Mouse (Mus musculus) heart, adult 2 months (tissue): ENCODE measurements around the gene Olfr904. TPM values are rescaled to one million over a fixed set of nuclear protein-coding genes. Genes with fewer than 3 reads are reported as not detected.

Experiments
- DNase-seq, 2 experiments: peaks; one replicate each; pipeline ENCODE4 v3.0.0; 2021
- H3K27ac ChIP-seq: fragments of 200-600 bp; 2 replicates; pipeline ENCODE4 v1.8.1; 2022
- H3K27me3 ChIP-seq: fragments of 200-500 bp; 2 replicates; pipeline ENCODE4 v1.6.1; 2012; ENCODE audit warnings: mild to moderate bottlenecking, low read length, inconsistent platforms, mixed read lengths; ENCODE audit not compliant: control insufficient read depth, insufficient read depth
- H3K36me3 ChIP-seq: fragments of 200-500 bp; 2 replicates; pipeline ENCODE4 v1.6.1; 2012; ENCODE audit warnings: low read length, inconsistent platforms; ENCODE audit not compliant: control insufficient read depth, insufficient read depth
- H3K4me1 ChIP-seq: fragments of 200-500 bp; 2 replicates; pipeline ENCODE4 v1.6.1; 2011; ENCODE audit warnings: low read length; ENCODE audit not compliant: control insufficient read depth, insufficient read depth
- H3K4me3 ChIP-seq: fragments of 200-600 bp; 2 replicates; pipeline ENCODE4 v1.8.1; 2022
- H3K79me2 ChIP-seq: fragments of 200-500 bp; replicated peaks from 2 replicates; pipeline ENCODE4 v1.6.1; 2012; ENCODE audit warnings: mild to moderate bottlenecking, inconsistent platforms, low read length, moderate library complexity, mixed read lengths; ENCODE audit not compliant: control insufficient read depth, insufficient read depth
- H3K9ac ChIP-seq: fragments of 200-500 bp; 2 replicates; pipeline ENCODE4 v1.6.1; 2012; ENCODE audit warnings: low read depth, mild to moderate bottlenecking, control low read depth, inconsistent platforms, low read length, mixed read lengths
- CTCF ChIP-seq: fragments of 200-600 bp; IDR thresholded peaks from 2 replicates; pipeline ENCODE4 v1.8.1; 2022; ENCODE audit warnings: antibody characterized with exemption, mild to moderate bottlenecking, moderate library complexity
- EP300 ChIP-seq: fragments of 200-500 bp; IDR thresholded peaks from 2 replicates; pipeline ENCODE4 v1.6.1; 2011; ENCODE audit warnings: low read depth, low read length, control low read depth; ENCODE audit not compliant: insufficient read depth
- POLR2A ChIP-seq: fragments of 200-500 bp; IDR thresholded peaks from 2 replicates; pipeline ENCODE4 v1.6.1; 2011; ENCODE audit warnings: mild to moderate bottlenecking, low read depth, low read length, control low read depth; ENCODE audit not compliant: insufficient read depth
- WGBS: fragments of 180-500 bp; shearing (Covaris S2); methylation state at CpG from one replicate; pipeline ENCODE4 v1.1.7; 2018; 5-methylcytosine and 5-hydroxymethylcytosine counted together
- intact Hi-C: fragments of 180-260 bp; cut with DNase I; formaldehyde crosslinking; loops from one replicate; pipeline ENCODE4 v1.15.1; 2025
- polyA plus RNA-seq: library from polyadenylated mRNA; depleted of rRNA; stranded (reverse); fragments of >200 nt; gene quantifications from 2 replicates; pipeline ENCODE4 v1.2.3, GENCODE M21; 2012; rRNA removed
- total RNA-seq, 2 experiments: library from RNA; stranded (reverse); gene quantifications; 2 replicates each; pipeline ENCODE4 v1.2.3; 2021

The Olfr904 gene
- total and polyA plus RNA-seq, 3 experiments = not detected

- Histone ChIP-seq H3K4me1 (no peaks in the 10 kb centered on the region), H3K27ac (no peak within 1 kb of the TSS), H3K27me3 (no peaks in the 10 kb centered on the region), H3K79me2 (no peaks in the 10 kb centered on the region), H3K4me3 (no peak within 1 kb of the TSS), H3K9ac (no peak within 1 kb of the TSS), H3K36me3 (no peaks in the 10 kb centered on the region)
- intact Hi-C loops = no loop called here
- TF ChIP-seq POLR2A (no peak), CTCF (no peak), EP300 (no peak)
- 55% methylated on average over 3 of the region's 3 CpGs for WGBS
- no peak for DNase-seq
Measured at GRCm38 (mm10) chr9:38486785-38487184, 23.8 kb downstream of the Olfr904 start, which contains the start of gene Olfr906. Gene Olfr906, plus strand, starts transcription at chr9:38487085.

GRCm38 (mm10) chr9:38495501-38495900, 32.6 kb downstream of the Olfr904 start, which contains the start of gene Olfr907:
Gene Olfr907, plus strand, starts transcription at chr9:38495801.
- no peak within 1 kb of the TSS for H3K27ac ChIP-seq
- no peaks in the 10 kb centered on the region for H3K27me3 ChIP-seq
- no peak within 1 kb of the TSS for H3K4me3 ChIP-seq
- no peaks in the 10 kb centered on the region for H3K79me2 ChIP-seq
- intact Hi-C loops = no loop called here
- no peak for DNase-seq
- H3K9ac ChIP-seq = no peak within 1 kb of the TSS
- WGBS = 68% methylated on average over 2 of the region's 2 CpGs
- TF ChIP-seq POLR2A = no peak
- TF ChIP-seq EP300 = no peak
- no peak for TF ChIP-seq CTCF
- H3K4me1 ChIP-seq = no peaks in the 10 kb centered on the region
- H3K36me3 ChIP-seq = no peaks in the 10 kb centered on the region

- 42% methylated on average over 2 of the region's 2 CpGs for WGBS
- no peaks in the 10 kb centered on the region for H3K36me3 ChIP-seq
- no peaks in the 10 kb centered on the region for H3K79me2 ChIP-seq
- no peaks in the 10 kb centered on the region for H3K27me3 ChIP-seq
- no peak overlapping the region for H3K9ac ChIP-seq
- no peak overlapping the region for H3K27ac ChIP-seq
- TF ChIP-seq CTCF (no peak), POLR2A (no peak), EP300 (no peak)
- H3K4me1 ChIP-seq = no peaks in the 10 kb centered on the region
- intact Hi-C loops = no loop called here
- DNase-seq = no peak
- H3K4me3 ChIP-seq = no peak overlapping the region
Measured at GRCm38 (mm10) chr9:38512353-38512752, 49.4 kb downstream of the Olfr904 start.

Other genes with a start within 250 kb of the Olfr904 start
- not detected for gene Olfr894, start 245.1 kb upstream of the Olfr904 start, total RNA-seq
- gene Olfr894, start 245.1 kb upstream of the Olfr904 start, polyA plus RNA-seq = not detected in 2 replicates
- gene Olfr143, start 210.4 kb upstream of the Olfr904 start, total RNA-seq = not detected
- not detected in 2 replicates for gene Olfr143, start 210.4 kb upstream of the Olfr904 start, polyA plus RNA-seq
- gene Olfr895, start 195.3 kb upstream of the Olfr904 start, total RNA-seq = not detected
- gene Olfr895, start 195.3 kb upstream of the Olfr904 start, polyA plus RNA-seq = not detected in 2 replicates
- not detected for gene Olfr896-ps1, start 172.0 kb upstream of the Olfr904 start, total RNA-seq
- not detected in 2 replicates for gene Olfr896-ps1, start 172.0 kb upstream of the Olfr904 start, polyA plus RNA-seq
- gene Olfr25, start 134.1 kb upstream of the Olfr904 start, total RNA-seq = not detected
- not detected in 2 replicates for gene Olfr25, start 134.1 kb upstream of the Olfr904 start, polyA plus RNA-seq
- gene Olfr898, start 114.7 kb upstream of the Olfr904 start, total RNA-seq = not detected
- gene Olfr898, start 114.7 kb upstream of the Olfr904 start, polyA plus RNA-seq = not detected in 2 replicates
- gene Olfr250, start 96.2 kb upstream of the Olfr904 start, total RNA-seq = not detected
- not detected in 2 replicates for gene Olfr250, start 96.2 kb upstream of the Olfr904 start, polyA plus RNA-seq
- gene Olfr251, start 86.1 kb upstream of the Olfr904 start, total RNA-seq = not detected
- gene Olfr251, start 86.1 kb upstream of the Olfr904 start, polyA plus RNA-seq = not detected in 2 replicates
- gene Olfr147, start 61.4 kb upstream of the Olfr904 start, total RNA-seq = not detected
- gene Olfr147, start 61.4 kb upstream of the Olfr904 start, polyA plus RNA-seq = not detected in 2 replicates
- not detected for gene Olfr901, start 33.7 kb upstream of the Olfr904 start, total RNA-seq
- not detected in 2 replicates for gene Olfr901, start 33.7 kb upstream of the Olfr904 start, polyA plus RNA-seq
- gene Olfr902, start 15.5 kb upstream of the Olfr904 start, total RNA-seq = not detected
- not detected in 2 replicates for gene Olfr902, start 15.5 kb upstream of the Olfr904 start, polyA plus RNA-seq
- not detected for gene Olfr905, start 8.0 kb downstream of the Olfr904 start, total RNA-seq
- gene Olfr905, start 8.0 kb downstream of the Olfr904 start, polyA plus RNA-seq = not detected in 2 replicates
- gene Olfr906, start 23.9 kb downstream of the Olfr904 start, total RNA-seq = not detected
- not detected in 2 replicates for gene Olfr906, start 23.9 kb downstream of the Olfr904 start, polyA plus RNA-seq
- not detected for gene Olfr907, start 32.7 kb downstream of the Olfr904 start, total RNA-seq
- gene Olfr907, start 32.7 kb downstream of the Olfr904 start, polyA plus RNA-seq = not detected in 2 replicates
- not detected for gene Olfr911-ps1, start 58.4 kb downstream of the Olfr904 start, total RNA-seq
- gene Olfr911-ps1, start 58.4 kb downstream of the Olfr904 start, polyA plus RNA-seq = not detected in 2 replicates
- gene Olfr910, start 74.7 kb downstream of the Olfr904 start, total RNA-seq = not detected
- not detected in 2 replicates for gene Olfr910, start 74.7 kb downstream of the Olfr904 start, polyA plus RNA-seq
- gene Olfr912, start 117.0 kb downstream of the Olfr904 start, total RNA-seq = not detected
- gene Olfr912, start 117.0 kb downstream of the Olfr904 start, polyA plus RNA-seq = not detected in 2 replicates
- not detected for gene Olfr913, start 129.6 kb downstream of the Olfr904 start, total RNA-seq
- not detected in 2 replicates for gene Olfr913, start 129.6 kb downstream of the Olfr904 start, polyA plus RNA-seq
- not detected for gene Olfr914, start 142.0 kb downstream of the Olfr904 start, total RNA-seq
- gene Olfr914, start 142.0 kb downstream of the Olfr904 start, polyA plus RNA-seq = not detected in 2 replicates
- not detected for gene Olfr916, start 196.7 kb downstream of the Olfr904 start, total RNA-seq
- not detected in 2 replicates for gene Olfr916, start 196.7 kb downstream of the Olfr904 start, polyA plus RNA-seq
- gene Olfr917, start 202.7 kb downstream of the Olfr904 start, total RNA-seq = not detected
- gene Olfr917, start 202.7 kb downstream of the Olfr904 start, polyA plus RNA-seq = not detected in 2 replicates
- gene Olfr918, start 211.5 kb downstream of the Olfr904 start, total RNA-seq = not detected
- gene Olfr918, start 211.5 kb downstream of the Olfr904 start, polyA plus RNA-seq = not detected in 2 replicates
- not detected for gene Olfr919, start 240.5 kb downstream of the Olfr904 start, total RNA-seq
- not detected in 2 replicates for gene Olfr919, start 240.5 kb downstream of the Olfr904 start, polyA plus RNA-seq